Comparison of ENCODE assay signal across 8 mouse cellular contexts in the genomic region with DNA sequence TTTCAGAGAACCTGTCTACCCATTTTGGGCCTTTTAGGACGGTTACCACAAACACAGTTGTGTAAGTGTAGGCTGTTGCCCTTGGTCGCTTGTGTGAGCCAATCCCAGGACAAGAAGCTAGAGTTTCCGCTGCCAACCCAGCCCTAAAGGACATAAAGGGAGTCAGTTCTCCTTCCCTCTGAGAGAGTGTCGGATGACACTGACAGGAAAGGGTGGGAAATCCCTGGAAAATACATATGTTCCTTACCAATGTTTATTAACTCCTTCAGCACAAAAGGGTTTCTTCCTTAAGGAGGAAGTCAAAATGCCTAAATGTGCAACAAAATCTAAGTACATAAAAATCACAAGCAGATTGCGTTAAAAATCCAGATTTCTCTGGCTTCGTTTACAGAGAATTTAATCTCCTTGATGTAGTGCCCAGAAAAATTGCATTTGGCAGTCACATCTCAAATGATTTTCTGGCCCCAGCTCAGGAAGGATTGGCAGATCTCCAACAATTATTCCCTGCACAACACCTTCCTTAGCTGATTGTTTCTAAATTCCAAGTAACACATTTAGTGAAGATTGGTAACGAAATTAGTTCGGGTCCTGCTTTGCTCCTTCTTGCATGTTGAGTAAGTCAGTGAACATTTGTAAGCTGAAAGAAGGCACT. TPM values are rescaled to one million over a fixed set of nuclear protein-coding genes. Genes with fewer than 3 reads are reported as not detected.
DNase-seq lines count a peak whose midpoint lies in the region; ATAC-seq and TF ChIP-seq lines count a peak whose summit lies in the region.

No protein-coding gene starts in this region.

- no peak overlapping the region for H3K27ac ChIP-seq in heart, embryonic 12.5 days (ENCODE audit: poor library complexity, severe bottlenecking)
- H3K27ac ChIP-seq in heart, postnatal 0 days (ENCODE audit: low read depth) = peak overlapping the region; percentile 26; the same call in 1 of the 2 replicates

- peaks cover 7% of the 10 kb centered on the region; the same call in 1 of the 2 replicates for H3K4me1 ChIP-seq in heart, embryonic 12.5 days (replicated peaks)
- peaks cover 5% of the 10 kb centered on the region; the same call in 1 of the 2 replicates for H3K4me1 ChIP-seq in heart, postnatal 0 days (ENCODE audit: control insufficient read depth, insufficient read depth)

- TF ChIP-seq EP300 in heart, postnatal 0 days (IDR thresholded peaks at IDR 0.05; ENCODE audit: low read depth) = peak; percentile 37; the same call in 1 of the 2 replicates

- H3K4me2 ChIP-seq in heart, embryonic 12.5 days = no peak overlapping the region
- no peak overlapping the region; the same call in 1 of the 2 replicates for H3K4me2 ChIP-seq in heart, postnatal 0 days (ENCODE audit: low read depth, low read length)

- no peaks in the 10 kb centered on the region for H3K27me3 ChIP-seq in heart, embryonic 12.5 days (replicated peaks)
- H3K27me3 ChIP-seq in heart, postnatal 0 days (ENCODE audit: control insufficient read depth, insufficient read depth, low read length) = no peaks in the 10 kb centered on the region

- no peak for TF ChIP-seq CTCF in heart, postnatal 0 days (IDR thresholded peaks at IDR 0.05; ENCODE audit: low read depth)

- H3K4me3 ChIP-seq in heart, embryonic 12.5 days = no peak overlapping the region
- H3K4me3 ChIP-seq in heart, postnatal 0 days (ENCODE audit: low read depth, low read length) = no peak overlapping the region

- no peak for ATAC-seq in heart, embryonic 12.5 days (ENCODE audit: insufficient number of reproducible peaks, low FRiP score)
- ATAC-seq in heart, postnatal 0 days (ENCODE audit: insufficient read depth, low read depth) = no peak; the same call in 1 of the 2 replicates

- peak; percentile 35 for DNase-seq in heart, adult 8-10 months (ENCODE audit: low spot score)
- peak; percentile 62 for DNase-seq in Muller cell, postnatal 12 days (ENCODE audit: inconsistent ontology term)
- peak; percentile 86 to 89 for DNase-seq in cerebellum, postnatal 10 days
- peak; percentile 37 for DNase-seq in heart, postnatal 0 days (ENCODE audit: low spot score)
- DNase-seq in lung, postnatal 14 days = peak; percentile 32
- no peak for DNase-seq in spleen, postnatal 10 days (ENCODE audit: low spot score in 2 of 2)
- DNase-seq in thymus, postnatal 25 days = no peak

- no peaks in the 10 kb centered on the region for H3K36me3 ChIP-seq in heart, embryonic 12.5 days
- no peaks in the 10 kb centered on the region for H3K36me3 ChIP-seq in heart, postnatal 0 days (replicated peaks; ENCODE audit: control insufficient read depth, insufficient read depth, low read length)

- H3K9me3 ChIP-seq in heart, embryonic 12.5 days (replicated peaks) = no peaks in the 10 kb centered on the region
- H3K9me3 ChIP-seq in heart, postnatal 0 days (replicated peaks; ENCODE audit: control insufficient read depth, low read length) = no peaks in the 10 kb centered on the region

- 52% methylated on average over 8 of the region's 8 CpGs for WGBS in heart, embryonic 12.5 days
- 24% methylated on average over 8 of the region's 8 CpGs for WGBS in heart, postnatal 0 days

- H3K9ac ChIP-seq in heart, embryonic 12.5 days = no peak overlapping the region
- no peak overlapping the region for H3K9ac ChIP-seq in heart, postnatal 0 days (replicated peaks; ENCODE audit: low read depth, low read length)

RNA-seq across cellular contexts. Expression of gene Fas, which starts 55.3 kb away (rescaled TPM):
- 10 to 100 TPM in 3 of 4 experiments, 1 to 10 TPM in 1; 8.6 to 14.3 (median 12.6) TPM for total RNA-seq in heart, adult 8-10 months (2022)
- polyA plus RNA-seq in heart, embryonic 12.5 days (2016; fragmentation: Nextera tagmentation; extraction: Ambion mirVana) = 2.2 and 2.4 TPM in 2 replicates
- total RNA-seq in heart, postnatal 0 days (2014; rRNA removed; ENCODE audit: low replicate concordance) = 1.1 and 3.2 TPM in 2 replicates
- 5.6 and 7.1 TPM in 2 replicates for polyA plus RNA-seq in heart, postnatal 0 days (2015; fragmentation: Nextera tagmentation; extraction: Ambion mirVana)

Comparison
In these comparisons a context has a peak if more than half of its experiments do, and no peak if none do; other contexts are left out.
1. DNase-seq: peak in heart, adult 8-10 months (single experiment), Muller cell, postnatal 12 days (single experiment), cerebellum, postnatal 10 days (2 of 2), heart, postnatal 0 days (single experiment) and lung, postnatal 14 days (single experiment); none in spleen, postnatal 10 days (0 of 2) and thymus, postnatal 25 days (single experiment).